Mouse (Mus musculus) cerebellum, postnatal 25 days (tissue): ENCODE results near the gene Pitpnm1.
"Not testable (repeated sequence)": the region's sequence is repeated elsewhere in the genome, so short reads cannot be mapped to it uniquely, and the experiment has no call there.

ENCODE experiments used
- DNase-seq, 2 experiments: peaks; one replicate each; pipeline ENCODE4 v3.0.0; 2021; ENCODE audit warnings: mixed read lengths in 2 of 2

The Pitpnm1 gene

DNA sequence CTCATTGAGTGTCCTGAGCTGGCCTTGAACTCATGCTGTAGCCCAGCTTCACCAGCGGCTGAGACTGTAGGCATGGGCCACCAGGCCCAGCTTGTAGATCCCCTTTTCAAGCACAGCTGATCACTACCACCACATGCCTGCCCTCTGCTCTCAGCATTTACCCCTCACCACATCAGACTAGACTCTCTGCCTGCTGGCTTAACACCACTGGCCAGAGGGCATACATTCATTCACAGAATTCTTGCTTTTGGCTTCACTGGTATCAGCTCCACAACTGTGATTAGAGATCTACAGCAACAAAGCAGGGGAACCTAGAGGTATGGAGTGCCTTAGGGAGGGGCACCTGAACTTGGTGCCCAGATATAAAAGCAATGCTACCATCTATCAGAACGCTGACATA lies 20.7 kb downstream of the Pitpnm1 start:
- DNase-seq: no peak

DNA sequence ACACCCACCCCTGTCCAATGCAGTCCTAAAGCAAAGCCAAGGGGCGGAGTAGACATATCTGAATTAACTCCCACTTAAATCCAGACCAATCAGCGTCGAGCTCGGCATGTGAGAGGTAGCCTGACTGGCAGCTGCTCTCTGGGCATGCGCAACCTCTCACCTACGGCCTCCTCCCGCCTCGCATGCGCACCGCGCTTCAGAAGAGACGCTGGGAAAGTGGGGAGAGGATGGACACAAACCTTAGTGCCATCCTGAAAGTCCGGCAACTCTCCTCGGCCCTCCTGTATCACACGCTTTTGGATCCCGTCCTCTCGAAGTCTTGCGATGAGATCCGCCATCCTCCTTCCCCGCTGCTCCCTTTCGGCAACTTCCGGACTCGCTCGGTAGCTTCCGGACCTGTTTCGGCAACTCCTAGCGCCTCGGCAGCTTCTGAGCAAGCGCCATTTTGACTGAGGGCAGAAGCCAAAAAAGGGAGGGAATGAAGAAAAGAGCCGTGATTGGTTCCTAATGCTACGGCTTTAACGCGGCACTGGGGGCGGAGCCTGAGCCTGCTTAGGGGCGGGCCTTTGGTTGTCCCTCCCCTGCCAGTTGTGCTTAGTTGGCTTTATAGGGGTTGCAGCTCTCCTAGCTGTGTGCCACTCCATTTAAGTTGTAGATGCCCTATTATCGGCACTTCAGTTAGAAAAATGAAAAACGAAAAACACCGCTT lies 21.5 kb downstream of the Pitpnm1 start:
- DNase-seq: peak; percentile 99

DNA sequence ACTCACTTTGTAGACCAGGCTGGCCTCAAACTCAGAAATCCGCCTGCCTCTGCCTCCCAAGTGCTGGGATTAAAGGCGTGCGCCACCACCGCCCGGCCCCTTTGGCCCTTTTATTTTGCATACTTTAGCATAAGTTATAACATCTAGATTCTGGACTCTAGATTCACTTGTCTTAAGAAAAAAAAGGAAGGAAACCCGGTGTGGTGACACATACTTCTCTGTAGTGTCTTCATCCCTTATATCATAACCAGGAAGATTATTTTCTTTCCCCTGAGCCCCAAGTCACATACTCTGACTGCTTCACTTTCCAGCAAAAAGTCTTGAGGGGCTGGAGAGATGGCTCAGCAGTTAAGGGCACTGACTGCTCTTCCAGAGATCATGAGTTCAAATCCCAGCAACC lies 22.1 kb downstream of the Pitpnm1 start:
- DNase-seq: not testable (repeated sequence)

- no peak for DNase-seq
These were observed 22.9 kb downstream of the Pitpnm1 start for GRCm38 (mm10) chr19:4122411-4123370.

- DNase-seq: no peak
These were observed 24.6 kb downstream of the Pitpnm1 start for GRCm38 (mm10) chr19:4124432-4124831.

- not testable (repeated sequence) for DNase-seq
These were observed 25.5 kb downstream of the Pitpnm1 start for GRCm38 (mm10) chr19:4125268-4125667.

DNA sequence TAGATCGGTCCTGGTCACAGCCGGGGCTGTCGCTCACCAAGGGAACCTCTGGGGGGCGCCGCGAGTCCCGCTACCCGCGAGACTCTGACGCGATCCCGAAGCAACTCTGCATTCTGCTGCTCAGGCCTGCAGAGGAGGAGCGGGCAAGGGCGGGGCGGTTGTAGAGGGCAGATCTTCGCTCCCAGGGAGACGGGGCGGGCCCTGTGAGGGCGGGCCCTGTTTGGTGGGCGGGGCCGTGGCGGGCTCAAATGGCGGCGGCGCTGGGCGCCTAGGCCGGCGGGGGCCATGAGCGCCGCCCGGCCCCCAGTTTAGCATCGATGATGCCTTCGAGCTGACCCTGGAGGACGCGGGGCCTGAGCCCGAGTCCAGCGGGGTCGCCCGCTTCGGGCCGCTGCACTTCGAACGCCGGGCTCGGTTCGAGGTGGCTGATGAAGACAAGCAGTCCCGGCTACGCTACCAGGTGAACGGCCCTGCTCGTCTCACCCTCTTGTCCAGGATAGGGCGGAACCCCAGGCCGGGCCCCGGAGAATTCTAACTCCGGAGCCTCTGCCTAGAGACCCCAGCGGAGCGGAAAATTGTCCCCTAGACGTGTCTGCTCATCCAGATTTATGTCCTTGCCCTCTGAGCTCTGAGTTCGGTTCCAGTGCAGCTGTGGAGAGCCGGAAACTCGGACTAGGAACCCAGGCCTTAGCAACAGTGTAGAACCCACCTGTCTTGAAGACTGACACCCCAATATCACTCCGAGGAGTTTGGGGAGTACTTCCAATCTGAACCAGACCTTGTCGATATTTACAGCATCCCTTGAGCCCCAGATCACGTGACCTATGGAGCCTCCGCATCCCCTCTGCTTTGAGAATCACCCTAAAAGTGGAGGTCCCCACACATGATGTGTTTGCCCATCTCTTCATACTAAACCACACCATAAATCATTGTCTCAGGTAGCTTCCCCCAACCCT lies 26.2 kb downstream of the Pitpnm1 start, which contains the start of gene Aip:
TSS of gene Aip (minus strand) at position 118 of the 956 bp plus-strand sequence.
- DNase-seq: peak; percentile 98 to 99

DNA sequence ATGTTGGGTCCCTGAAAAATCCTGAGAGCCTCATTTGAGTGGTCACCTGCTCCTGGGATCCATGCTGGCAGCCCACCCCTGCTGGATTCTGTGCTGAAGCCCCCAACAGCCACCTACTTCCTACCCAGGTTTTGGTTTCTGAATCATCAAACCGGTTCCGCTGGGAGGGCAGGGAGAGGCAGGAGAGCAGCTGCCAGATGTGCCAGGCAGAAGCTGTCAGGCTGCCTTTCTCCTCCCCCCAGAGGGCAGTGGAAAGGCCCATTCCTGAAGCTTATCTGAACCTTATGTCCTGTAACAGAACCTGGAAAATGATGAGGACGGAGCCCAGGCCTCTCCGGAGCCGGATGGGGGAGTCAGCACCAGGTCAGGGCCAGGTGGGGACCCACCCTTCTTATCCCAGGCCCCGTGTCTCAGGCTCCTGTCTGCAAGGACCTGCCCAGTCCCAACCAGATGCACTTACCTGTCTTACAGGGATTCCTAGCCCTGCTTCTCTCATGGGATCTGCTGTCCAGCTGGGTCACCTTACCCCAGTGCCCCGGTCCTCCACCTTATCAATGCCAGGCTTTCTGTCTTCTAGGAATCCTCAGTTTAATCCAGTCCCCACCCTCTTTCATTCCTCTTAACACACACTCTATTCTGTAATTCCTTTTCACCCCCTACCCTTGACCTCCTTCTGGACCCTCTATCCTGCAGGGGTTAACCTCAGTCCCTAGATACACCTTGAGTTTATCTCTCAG lies 27.1 kb downstream of the Pitpnm1 start:
- DNase-seq: peak; percentile 36 to 45

GRCm38 (mm10) chr19:4129462-4129861 lies 29.7 kb downstream of the Pitpnm1 start:
- peak in 1 of 2 experiments; percentile 22 for DNase-seq

GRCm38 (mm10) chr19:4130106-4130505 lies 30.3 kb downstream of the Pitpnm1 start:
- DNase-seq: no peak

DNA sequence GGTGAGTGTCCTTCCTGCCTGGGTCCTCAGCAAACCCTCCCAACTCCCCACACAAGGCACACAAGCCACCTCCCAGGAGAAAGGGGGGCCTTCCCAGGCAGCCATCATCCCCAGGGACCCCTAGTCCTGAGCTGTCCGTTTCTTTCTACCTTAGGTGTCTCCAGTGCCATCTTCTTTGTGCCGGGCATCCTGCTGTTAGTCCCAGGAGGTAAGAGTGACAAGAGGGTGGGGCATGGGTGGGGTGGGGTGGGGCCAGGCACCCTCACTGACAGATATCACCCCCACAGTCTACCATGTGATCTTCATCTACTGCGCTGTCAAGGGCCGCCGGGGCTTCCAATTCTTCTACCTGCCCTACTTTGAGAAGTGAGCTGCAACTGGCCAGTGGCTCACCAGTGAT lies 31.3 kb downstream of the Pitpnm1 start:
- no peak for DNase-seq

DNA sequence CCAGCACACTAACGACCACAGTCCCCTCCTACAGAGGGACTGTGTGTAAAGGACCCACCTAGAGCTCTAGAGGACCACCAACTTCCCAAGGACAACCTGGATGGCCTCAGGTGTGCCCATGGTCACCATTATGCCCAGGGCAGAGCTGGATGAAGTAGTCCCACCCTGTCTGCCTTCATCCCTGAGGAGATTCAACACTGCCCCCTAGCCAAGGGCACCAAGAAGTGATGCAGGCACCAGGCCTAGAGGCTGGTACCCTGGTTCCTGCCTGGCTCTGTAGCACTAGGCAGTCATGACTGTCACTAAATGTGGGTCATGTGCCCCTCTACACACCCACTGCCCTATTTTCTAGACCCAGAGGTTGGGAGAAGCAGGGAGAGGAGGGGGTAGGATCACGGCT lies 32.0 kb downstream of the Pitpnm1 start:
- peak in 1 of 2 experiments; percentile 21 for DNase-seq

- peak in 1 of 2 experiments; percentile 27 for DNase-seq
These were observed 34.6 kb downstream of the Pitpnm1 start for GRCm38 (mm10) chr19:4134354-4134753.

DNA sequence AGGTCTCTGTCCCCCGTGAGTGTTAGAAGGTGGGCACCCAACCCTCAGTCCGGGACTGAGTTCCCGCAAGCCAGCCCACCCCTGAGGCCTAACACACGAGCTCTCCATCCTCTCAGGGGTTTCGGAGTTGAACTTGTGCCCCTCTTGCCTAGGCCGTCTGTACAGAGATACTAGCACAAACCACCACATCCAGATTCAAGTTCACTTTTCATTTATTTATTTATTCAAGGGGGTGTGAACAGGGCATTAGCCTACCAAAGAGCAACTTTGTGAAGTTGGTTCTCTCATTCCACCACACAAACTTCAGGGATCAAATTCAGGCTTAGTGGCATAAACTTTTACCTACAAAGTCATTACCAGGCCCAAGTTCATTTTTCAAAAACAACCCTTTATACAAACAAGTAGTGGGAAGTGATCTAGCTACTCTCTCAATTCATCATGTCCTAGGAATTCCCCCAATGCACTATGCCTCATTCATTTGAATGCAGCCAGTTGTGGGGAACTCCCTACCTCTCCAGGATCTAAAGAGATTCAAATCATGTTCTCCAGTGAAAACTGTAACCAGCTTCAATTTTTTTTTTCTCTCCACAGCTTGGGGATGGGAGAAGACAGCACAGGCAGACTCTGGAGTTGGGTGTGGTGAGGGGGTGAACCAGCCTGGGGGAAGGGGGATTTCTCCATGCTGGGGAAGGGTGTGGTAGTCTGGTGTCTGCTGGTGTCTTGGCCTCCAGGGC lies 35.6 kb downstream of the Pitpnm1 start:
- not testable (repeated sequence) for DNase-seq

GRCm38 (mm10) chr19:4135963-4136345 lies 36.2 kb downstream of the Pitpnm1 start:
- DNase-seq: peak in 1 of 2 experiments; percentile 29

GRCm38 (mm10) chr19:4136463-4136862 lies 36.7 kb downstream of the Pitpnm1 start:
- DNase-seq: no peak

DNA sequence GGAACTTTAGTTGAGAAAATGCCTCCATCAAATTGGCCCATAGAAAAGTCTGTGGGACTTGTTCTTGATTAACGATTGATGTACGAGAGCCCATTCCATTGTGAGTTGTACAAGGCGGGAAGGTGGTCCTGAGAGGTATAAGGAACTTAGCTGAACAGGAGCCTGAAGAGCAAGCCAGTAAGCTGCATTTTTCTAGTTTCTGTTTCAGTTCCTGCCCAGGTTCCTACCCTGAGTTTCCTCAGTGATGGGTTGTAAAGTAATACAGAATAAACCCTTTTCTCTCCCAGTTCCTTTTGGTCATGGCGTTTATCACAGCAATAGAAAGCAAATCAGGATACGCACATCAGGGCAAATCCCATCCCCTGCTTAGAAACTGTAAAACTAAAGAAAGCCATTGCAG lies 38.1 kb downstream of the Pitpnm1 start:
- no peak for DNase-seq

- DNase-seq: no peak
These were observed 39.6 kb downstream of the Pitpnm1 start, which contains the start of gene Gpr152 for GRCm38 (mm10) chr19:4139446-4139845. TSS of gene Gpr152 (plus strand) at chr19:4139787.

GRCm38 (mm10) chr19:4140147-4140546 lies 40.3 kb downstream of the Pitpnm1 start:
- no peak for DNase-seq

DNA sequence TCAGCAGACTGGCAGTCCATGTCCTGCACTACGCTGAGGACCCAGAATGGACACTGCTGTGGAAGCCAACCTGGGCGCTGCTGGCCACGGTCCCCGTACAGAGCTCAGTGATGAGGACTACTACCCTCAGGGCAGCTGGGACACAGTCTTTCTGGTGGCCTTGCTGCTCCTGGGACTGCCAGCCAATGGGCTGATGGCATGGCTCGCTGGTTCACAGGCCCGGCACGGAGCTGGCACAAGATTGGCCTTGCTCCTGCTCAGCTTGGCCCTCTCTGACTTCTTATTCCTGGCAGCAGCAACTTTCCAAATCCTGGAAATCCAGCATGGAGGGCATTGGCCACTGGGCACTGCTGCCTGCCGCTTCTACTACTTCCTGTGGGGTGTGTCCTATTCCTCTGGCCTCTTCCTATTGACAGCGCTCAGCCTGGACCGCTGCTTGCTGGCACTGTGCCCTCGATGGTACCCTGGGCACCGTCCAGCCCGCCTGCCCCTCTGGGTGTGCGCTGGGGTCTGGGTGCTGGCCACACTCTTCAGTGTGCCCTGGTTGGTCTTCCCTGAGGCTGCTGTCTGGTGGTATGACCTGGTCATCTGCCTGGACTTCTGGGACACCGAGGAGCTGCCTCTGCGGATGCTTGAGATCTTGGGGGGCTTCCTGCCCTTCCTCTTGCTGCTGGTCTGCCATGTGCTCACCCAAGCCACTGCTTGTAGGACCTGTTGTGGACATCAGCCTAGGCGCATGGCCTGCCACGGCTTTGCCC lies 42.8 kb downstream of the Pitpnm1 start:
- peak in 1 of 2 experiments; percentile 41 for DNase-seq
